Mouse (Mus musculus) MN1 (cell line): ENCODE data around the gene Spock1.

ENCODE experiments used
- DNase-seq: peaks from one replicate; pipeline ENCODE4 v3.0.0-alpha.2; 2016; ENCODE audit warnings: low spot score

Spock1 gene

GRCm38 (mm10) chr13:57656606-57657005 is 251.5 kb downstream of the Spock1 start:
- no peak for DNase-seq

GRCm38 (mm10) chr13:57654362-57654761 is 253.8 kb downstream of the Spock1 start:
- no peak for DNase-seq

- no peak for DNase-seq
Measured at GRCm38 (mm10) chr13:57651236-57651635, 256.9 kb downstream of the Spock1 start.

- DNase-seq = no peak
Measured at GRCm38 (mm10) chr13:57648784-57649183, 259.3 kb downstream of the Spock1 start.

- DNase-seq = no peak
Measured at GRCm38 (mm10) chr13:57647456-57647855, 260.7 kb downstream of the Spock1 start.

- DNase-seq = no peak
Measured at GRCm38 (mm10) chr13:57643036-57643435, 265.1 kb downstream of the Spock1 start.

GRCm38 (mm10) chr13:57641649-57642048 is 266.5 kb downstream of the Spock1 start:
- DNase-seq = no peak

GRCm38 (mm10) chr13:57640968-57641367 is 267.2 kb downstream of the Spock1 start:
- no peak for DNase-seq

- DNase-seq = no peak
Measured at GRCm38 (mm10) chr13:57638820-57639219, 269.3 kb downstream of the Spock1 start.

GRCm38 (mm10) chr13:57637606-57638132 is 270.5 kb downstream of the Spock1 start:
- no peak for DNase-seq

GRCm38 (mm10) chr13:57637080-57637572 is 271.0 kb downstream of the Spock1 start:
- no peak for DNase-seq

GRCm38 (mm10) chr13:57636196-57637015 is 271.7 kb downstream of the Spock1 start:
- no peak for DNase-seq

- DNase-seq = no peak
Measured at GRCm38 (mm10) chr13:57630532-57630931, 277.6 kb downstream of the Spock1 start.

GRCm38 (mm10) chr13:57628218-57628617 is 279.9 kb downstream of the Spock1 start:
- DNase-seq = no peak

- DNase-seq = no peak
Measured at GRCm38 (mm10) chr13:57626434-57626833, 281.7 kb downstream of the Spock1 start.

GRCm38 (mm10) chr13:57623909-57624481 is 284.1 kb downstream of the Spock1 start:
- no peak for DNase-seq

GRCm38 (mm10) chr13:57619079-57619768 is 288.9 kb downstream of the Spock1 start:
- no peak for DNase-seq

GRCm38 (mm10) chr13:57611326-57612171 is 296.6 kb downstream of the Spock1 start:
- DNase-seq = no peak

GRCm38 (mm10) chr13:57609946-57610345 is 298.2 kb downstream of the Spock1 start:
- DNase-seq = no peak

- no peak for DNase-seq
Measured at GRCm38 (mm10) chr13:57604437-57604836, 303.7 kb downstream of the Spock1 start.

- no peak for DNase-seq
Measured at GRCm38 (mm10) chr13:57603226-57603625, 304.9 kb downstream of the Spock1 start.

GRCm38 (mm10) chr13:57595761-57596051 is 312.4 kb downstream of the Spock1 start:
- no peak for DNase-seq
